Mouse (Mus musculus) intestine, embryonic 15.5 days (tissue): Measurements from ENCODE around the gene 1700092M07Rik. TPM values are rescaled to one million over a fixed set of nuclear protein-coding genes. Genes with fewer than 3 reads are reported as not detected.

ENCODE experiments used
- ATAC-seq: fragments of 200-750 bp; cut with Nextera tagmentation; 2 replicates; pipeline ENCODE4 v1.8.0; 2017; ENCODE audit warnings: moderate TSS enrichment, moderate library complexity
- H3K27ac ChIP-seq: fragments of 300-500 bp; sonication (generic); 2 replicates; pipeline ENCODE4 v1.5.1; 2015; ENCODE audit warnings: mild to moderate bottlenecking, inconsistent platforms
- H3K27me3 ChIP-seq: fragments of 300-500 bp; sonication (generic); replicated peaks from 2 replicates; pipeline ENCODE4 v1.6.1; 2015; ENCODE audit warnings: inconsistent platforms
- H3K36me3 ChIP-seq: fragments of 300-500 bp; sonication (generic); 2 replicates; pipeline ENCODE4 v1.6.1; 2015; ENCODE audit warnings: inconsistent platforms
- H3K4me1 ChIP-seq: fragments of 300-500 bp; sonication (generic); replicated peaks from 2 replicates; pipeline ENCODE4 v1.6.1; 2015; ENCODE audit warnings: inconsistent platforms
- H3K4me2 ChIP-seq: fragments of 300-500 bp; sonication (generic); replicated peaks from 2 replicates; pipeline ENCODE4 v1.6.1; 2015; ENCODE audit warnings: mild to moderate bottlenecking, inconsistent platforms
- H3K4me3 ChIP-seq: fragments of 300-500 bp; sonication (generic); replicated peaks from 2 replicates; pipeline ENCODE4 v1.5.1; 2015; ENCODE audit warnings: inconsistent platforms
- H3K9ac ChIP-seq: fragments of 300-500 bp; sonication (generic); 2 replicates; pipeline ENCODE4 v1.6.1; 2015; ENCODE audit warnings: inconsistent platforms
- H3K9me3 ChIP-seq: fragments of 300-500 bp; sonication (generic); 2 replicates; pipeline ENCODE4 v1.6.1; 2016; ENCODE audit warnings: inconsistent platforms
- WGBS: fragments of 180-500 bp; shearing (Covaris S2); methylation state at CpG from one replicate; pipeline ENCODE4 v1.1.7; 2015; 5-methylcytosine and 5-hydroxymethylcytosine counted together
- polyA plus RNA-seq: library from polyadenylated mRNA; unstranded; fragments of >200 nt; fragmentation: Nextera tagmentation; extraction: Ambion mirVana; gene quantifications from 2 replicates; pipeline ENCODE4 v1.2.1, GENCODE M21; 2015

Gene 1700092M07Rik
- polyA plus RNA-seq, 1 experiment from 2014 or later, result 1.8 TPM

DNA sequence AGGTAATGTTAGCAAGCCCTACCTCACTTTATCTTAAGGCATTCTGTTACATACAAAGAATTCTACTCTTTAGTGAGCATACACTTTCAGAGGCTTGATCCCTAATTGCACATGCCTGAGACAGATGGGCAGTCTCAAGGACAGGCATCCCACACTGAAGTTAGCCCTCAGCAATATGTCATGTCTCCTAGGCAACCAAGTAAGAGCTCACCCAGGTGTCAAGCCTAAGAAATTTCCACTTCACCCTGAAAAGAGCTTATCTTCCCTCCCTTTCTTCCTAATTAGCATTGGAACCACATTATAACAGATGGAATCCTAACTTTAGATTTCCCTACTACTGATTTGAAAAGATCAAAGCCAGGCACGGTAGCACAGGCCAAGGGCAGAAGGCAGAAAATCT is 48.7 kb downstream of the 1700092M07Rik start:
- no peak overlapping the region for H3K4me2 ChIP-seq
- H3K27ac ChIP-seq, result no peak overlapping the region
- H3K9me3 ChIP-seq, result no peaks in the 10 kb centered on the region
- ATAC-seq, result no peak
- no peaks in the 10 kb centered on the region for H3K27me3 ChIP-seq
- WGBS, result 76% methylated on average over 1 of the region's 1 CpGs
- H3K4me3 ChIP-seq, result no peak overlapping the region
- no peak overlapping the region for H3K9ac ChIP-seq
- peaks cover 18% of the 10 kb centered on the region for H3K36me3 ChIP-seq
- peaks cover 8% of the 10 kb centered on the region for H3K4me1 ChIP-seq

DNA sequence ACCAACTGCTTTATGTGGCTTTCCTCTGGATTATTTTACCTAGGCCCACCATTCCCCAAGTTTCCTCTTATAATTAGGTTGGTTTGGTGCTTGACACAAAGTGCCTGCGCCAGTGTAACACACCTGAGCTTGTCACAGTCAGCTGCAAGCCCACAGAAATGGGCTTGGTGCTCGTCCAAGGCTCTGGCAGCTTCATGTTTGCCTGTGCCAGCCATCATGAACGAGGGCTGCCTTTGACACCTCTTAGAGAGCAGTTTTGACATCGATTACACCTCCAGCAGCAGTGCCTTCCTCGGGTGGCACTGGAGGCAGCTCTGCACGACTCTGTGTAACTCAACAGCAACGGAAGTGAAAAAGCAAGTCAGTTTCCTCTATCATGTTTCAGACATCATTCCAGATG is 49.7 kb downstream of the 1700092M07Rik start:
- H3K4me3 ChIP-seq, result no peak overlapping the region
- 83% methylated on average over 7 of the region's 7 CpGs for WGBS
- ATAC-seq, result no peak
- peaks cover 25% of the 10 kb centered on the region for H3K36me3 ChIP-seq
- no peak overlapping the region for H3K9ac ChIP-seq
- H3K4me2 ChIP-seq, result no peak overlapping the region
- H3K4me1 ChIP-seq, result peaks cover 5% of the 10 kb centered on the region
- H3K9me3 ChIP-seq, result no peaks in the 10 kb centered on the region
- no peak overlapping the region for H3K27ac ChIP-seq
- H3K27me3 ChIP-seq, result no peaks in the 10 kb centered on the region

Other genes starting within 250 kb of the 1700092M07Rik start
- 0.05 TPM in 1 of 2 replicates, not detected in the other for gene Slc22a8, start 149.5 kb upstream of the 1700092M07Rik start, polyA plus RNA-seq
- 0.05 TPM in 1 of 2 replicates, not detected in the other for gene Slc22a6, start 122.7 kb upstream of the 1700092M07Rik start, polyA plus RNA-seq
- 0.64 and 1.1 TPM in 2 replicates for gene Chrm1, start 76.9 kb upstream of the 1700092M07Rik start, polyA plus RNA-seq
- 161 and 163 TPM in 2 replicates for gene Slc3a2, start 17.3 kb upstream of the 1700092M07Rik start, polyA plus RNA-seq
- gene Wdr74, start 4.9 kb upstream of the 1700092M07Rik start, polyA plus RNA-seq, result 77.3 and 88.5 TPM in 2 replicates
- gene Stx5a, start 695 bp downstream of the 1700092M07Rik start, polyA plus RNA-seq, result 119 and 121 TPM in 2 replicates
- gene Nxf1, start 16.4 kb downstream of the 1700092M07Rik start, polyA plus RNA-seq, result 143 and 146 TPM in 2 replicates
- gene Tmem223, start 30.3 kb downstream of the 1700092M07Rik start, polyA plus RNA-seq, result 164 and 177 TPM in 2 replicates
- gene Tmem179b, start 33.7 kb downstream of the 1700092M07Rik start, polyA plus RNA-seq, result 90.4 and 102 TPM in 2 replicates
- gene Taf6l, start 45.7 kb downstream of the 1700092M07Rik start, polyA plus RNA-seq, result 25.2 and 26.9 TPM in 2 replicates
- gene Polr2g, start 57.9 kb downstream of the 1700092M07Rik start, polyA plus RNA-seq, result 137 and 147 TPM in 2 replicates
- 4.0 and 4.6 TPM in 2 replicates for gene Zbtb3, start 61.8 kb downstream of the 1700092M07Rik start, polyA plus RNA-seq
- gene Ttc9c, start 78.6 kb downstream of the 1700092M07Rik start, polyA plus RNA-seq, result 48.2 and 49.3 TPM in 2 replicates
- gene Hnrnpul2, start 79.3 kb downstream of the 1700092M07Rik start, polyA plus RNA-seq, result 5.1 and 5.4 TPM in 2 replicates
- not detected in 2 replicates for gene AC129217.1, start 89.1 kb downstream of the 1700092M07Rik start, polyA plus RNA-seq
- 40.6 and 48.3 TPM in 2 replicates for gene Bscl2, start 96.7 kb downstream of the 1700092M07Rik start, polyA plus RNA-seq
- gene Gng3, start 98.5 kb downstream of the 1700092M07Rik start, polyA plus RNA-seq, result 16.0 and 17.3 TPM in 2 replicates
- gene Lrrn4cl, start 110.0 kb downstream of the 1700092M07Rik start, polyA plus RNA-seq, result 1.6 and 2.0 TPM in 2 replicates
- 163 and 167 TPM in 2 replicates for gene Ubxn1, start 130.8 kb downstream of the 1700092M07Rik start, polyA plus RNA-seq
- gene Uqcc3, start 140.2 kb downstream of the 1700092M07Rik start, polyA plus RNA-seq, result 62.7 and 63.9 TPM in 2 replicates
- 72.5 and 95.3 TPM in 2 replicates for gene Lbhd1, start 143.0 kb downstream of the 1700092M07Rik start, polyA plus RNA-seq
- gene Gm49403, start 143.2 kb downstream of the 1700092M07Rik start, polyA plus RNA-seq, result not detected in 2 replicates
- gene 1810009A15Rik, start 148.1 kb downstream of the 1700092M07Rik start, polyA plus RNA-seq, result 86.5 and 95.2 TPM in 2 replicates
- not detected in 2 replicates for gene Gm49416, start 148.2 kb downstream of the 1700092M07Rik start, polyA plus RNA-seq
- 40.0 and 41.5 TPM in 2 replicates for gene Ints5, start 152.3 kb downstream of the 1700092M07Rik start, polyA plus RNA-seq
- 92.6 and 93.3 TPM in 2 replicates for gene Ganab, start 157.4 kb downstream of the 1700092M07Rik start, polyA plus RNA-seq
- 40.0 and 44.7 TPM in 2 replicates for gene B3gat3, start 179.7 kb downstream of the 1700092M07Rik start, polyA plus RNA-seq
- gene Rom1, start 188.6 kb downstream of the 1700092M07Rik start, polyA plus RNA-seq, result 2.7 and 3.3 TPM in 2 replicates
- 24.2 and 28.4 TPM in 2 replicates for gene Eml3, start 188.8 kb downstream of the 1700092M07Rik start, polyA plus RNA-seq
- 130 and 139 TPM in 2 replicates for gene Mta2, start 201.2 kb downstream of the 1700092M07Rik start, polyA plus RNA-seq
- gene Tut1, start 213.1 kb downstream of the 1700092M07Rik start, polyA plus RNA-seq, result 29.7 and 30.4 TPM in 2 replicates
- gene Eef1g, start 226.3 kb downstream of the 1700092M07Rik start, polyA plus RNA-seq, result 436 and 453 TPM in 2 replicates
- 22.4 and 25.0 TPM in 2 replicates for gene Ahnak, start 248.6 kb downstream of the 1700092M07Rik start, polyA plus RNA-seq